Mouse (Mus musculus): Measurements from ENCODE around the gene Cmtm6.

GRCm38 (mm10) chr9:114697072-114697471, 33.8 kb upstream of the Cmtm6 start:
- TF ChIP-seq USF1 (IDR thresholded peaks at IDR 0.05; ENCODE audit: low read depth) (no peak), CTCF (IDR thresholded peaks at IDR 0.05; ENCODE audit: control insufficient read depth, insufficient read depth, insufficient read length) (no peak), CEBPB (IDR thresholded peaks at IDR 0.05; ENCODE audit: low read depth) (no peak), MYOG (IDR thresholded peaks at IDR 0.05; ENCODE audit: control insufficient read depth, extremely low read depth, insufficient read length) (no peak), MYOD1 (IDR thresholded peaks at IDR 0.05; ENCODE audit: control insufficient read depth, insufficient read length, low read depth) (no peak), MAX (IDR thresholded peaks at IDR 0.05) (no peak)

All from C2C12 (cell line).